Mouse (Mus musculus): ENCODE results near the gene Trpc4. TPM values are rescaled to one million over a fixed set of nuclear protein-coding genes. Genes with fewer than 3 reads are reported as not detected.

Trpc4 gene
- polyA plus RNA-seq, 1 experiment: 0.10 TPM

GRCm38 (mm10) chr3:54177296-54177695 lies 21.5 kb downstream of the Trpc4 start:
- 76% methylated on average over 1 of the region's 1 CpGs for WGBS
- TF ChIP-seq POLR2A (IDR thresholded peaks at IDR 0.05; ENCODE audit: low read depth, low read length): no peak
- no peak for TF ChIP-seq CTCF (IDR thresholded peaks at IDR 0.05; ENCODE audit: extremely low read depth, insufficient read length, insufficient replicate concordance, low read depth, low read length)
- Histone ChIP-seq H3K36me3 (ENCODE audit: control insufficient read depth, insufficient read depth, low read length) (no peaks in the 10 kb centered on the region), H3K4me3 (ENCODE audit: low read depth, low read length) (no peak overlapping the region), H3K4me1 (ENCODE audit: control insufficient read depth, insufficient read depth, insufficient read length, low read length) (no peaks in the 10 kb centered on the region), H3K27ac (ENCODE audit: insufficient read depth, low read depth, low read length) (no peak overlapping the region), H3K27me3 (ENCODE audit: control insufficient read depth, insufficient read depth, low read length) (no peaks in the 10 kb centered on the region)

GRCm38 (mm10) chr3:54190932-54191668 lies 35.3 kb downstream of the Trpc4 start:
- Histone ChIP-seq H3K4me1 (ENCODE audit: control insufficient read depth, insufficient read depth, insufficient read length, low read length) (no peaks in the 10 kb centered on the region), H3K36me3 (ENCODE audit: control insufficient read depth, insufficient read depth, low read length) (no peaks in the 10 kb centered on the region), H3K4me3 (ENCODE audit: low read depth, low read length) (no peak overlapping the region), H3K27ac (ENCODE audit: insufficient read depth, low read depth, low read length) (no peak overlapping the region), H3K27me3 (ENCODE audit: control insufficient read depth, insufficient read depth, low read length) (no peaks in the 10 kb centered on the region)
- no peak for TF ChIP-seq POLR2A (IDR thresholded peaks at IDR 0.05; ENCODE audit: low read depth, low read length)
- no peak for TF ChIP-seq CTCF (IDR thresholded peaks at IDR 0.05; ENCODE audit: extremely low read depth, insufficient read length, insufficient replicate concordance, low read depth, low read length)
- 51% methylated on average over 6 of the region's 6 CpGs for WGBS

GRCm38 (mm10) chr3:54201231-54201630 lies 45.4 kb downstream of the Trpc4 start:
- TF ChIP-seq CTCF (IDR thresholded peaks at IDR 0.05; ENCODE audit: extremely low read depth, insufficient read length, insufficient replicate concordance, low read depth, low read length): no peak
- no peak for TF ChIP-seq POLR2A (IDR thresholded peaks at IDR 0.05; ENCODE audit: low read depth, low read length)
- Histone ChIP-seq H3K27me3 (ENCODE audit: control insufficient read depth, insufficient read depth, low read length) (no peaks in the 10 kb centered on the region), H3K4me1 (ENCODE audit: control insufficient read depth, insufficient read depth, insufficient read length, low read length) (no peaks in the 10 kb centered on the region), H3K36me3 (ENCODE audit: control insufficient read depth, insufficient read depth, low read length) (no peaks in the 10 kb centered on the region), H3K27ac (ENCODE audit: insufficient read depth, low read depth, low read length) (no peak overlapping the region), H3K4me3 (ENCODE audit: low read depth, low read length) (no peak overlapping the region)
- WGBS: 79% methylated on average over 5 of the region's 5 CpGs

GRCm38 (mm10) chr3:54204386-54204785 lies 48.6 kb downstream of the Trpc4 start:
- TF ChIP-seq POLR2A (IDR thresholded peaks at IDR 0.05; ENCODE audit: low read depth, low read length): no peak
- no peak for TF ChIP-seq CTCF (IDR thresholded peaks at IDR 0.05; ENCODE audit: extremely low read depth, insufficient read length, insufficient replicate concordance, low read depth, low read length)
- WGBS: 76% methylated on average over 5 of the region's 5 CpGs

GRCm38 (mm10) chr3:54210112-54210511 lies 54.3 kb downstream of the Trpc4 start:
- WGBS: 55% methylated on average over 3 of the region's 3 CpGs
- no peaks in the 10 kb centered on the region for H3K27me3 ChIP-seq (ENCODE audit: control insufficient read depth, insufficient read depth, low read length)
- no peak overlapping the region for H3K27ac ChIP-seq (ENCODE audit: insufficient read depth, low read depth, low read length)
- no peaks in the 10 kb centered on the region for H3K4me1 ChIP-seq (ENCODE audit: control insufficient read depth, insufficient read depth, insufficient read length, low read length)
- no peak overlapping the region for H3K4me3 ChIP-seq (ENCODE audit: low read depth, low read length)
- no peak for TF ChIP-seq POLR2A (IDR thresholded peaks at IDR 0.05; ENCODE audit: low read depth, low read length)
- no peak for TF ChIP-seq CTCF (IDR thresholded peaks at IDR 0.05; ENCODE audit: extremely low read depth, insufficient read length, insufficient replicate concordance, low read depth, low read length)
- H3K36me3 ChIP-seq (ENCODE audit: control insufficient read depth, insufficient read depth, low read length): no peaks in the 10 kb centered on the region

More at GRCm38 (mm10) chr3:54204386-54204785, 48.6 kb downstream of the Trpc4 start:
- no peak overlapping the region for H3K4me3 ChIP-seq (ENCODE audit: low read depth, low read length)
- no peaks in the 10 kb centered on the region for H3K4me1 ChIP-seq (ENCODE audit: control insufficient read depth, insufficient read depth, insufficient read length, low read length)
- no peaks in the 10 kb centered on the region for H3K27me3 ChIP-seq (ENCODE audit: control insufficient read depth, insufficient read depth, low read length)
- no peaks in the 10 kb centered on the region for H3K36me3 ChIP-seq (ENCODE audit: control insufficient read depth, insufficient read depth, low read length)
- H3K27ac ChIP-seq (ENCODE audit: insufficient read depth, low read depth, low read length): no peak overlapping the region

- Histone ChIP-seq H3K4me1 (ENCODE audit: control insufficient read depth, insufficient read depth, insufficient read length, low read length) (no peaks in the 10 kb centered on the region), H3K27me3 (ENCODE audit: control insufficient read depth, insufficient read depth, low read length) (no peaks in the 10 kb centered on the region), H3K36me3 (ENCODE audit: control insufficient read depth, insufficient read depth, low read length) (no peaks in the 10 kb centered on the region), H3K4me3 (ENCODE audit: low read depth, low read length) (no peak overlapping the region), H3K27ac (ENCODE audit: insufficient read depth, low read depth, low read length) (no peak overlapping the region)
- no peak for TF ChIP-seq POLR2A (IDR thresholded peaks at IDR 0.05; ENCODE audit: low read depth, low read length)
- TF ChIP-seq CTCF (IDR thresholded peaks at IDR 0.05; ENCODE audit: extremely low read depth, insufficient read length, insufficient replicate concordance, low read depth, low read length): no peak
- WGBS: 76% methylated on average over 1 of the region's 1 CpGs
Measured at GRCm38 (mm10) chr3:54211441-54211840, 55.6 kb downstream of the Trpc4 start.

GRCm38 (mm10) chr3:54222549-54222948 lies 66.7 kb downstream of the Trpc4 start:
- Histone ChIP-seq H3K4me1 (ENCODE audit: control insufficient read depth, insufficient read depth, insufficient read length, low read length) (no peaks in the 10 kb centered on the region), H3K27ac (ENCODE audit: insufficient read depth, low read depth, low read length) (no peak overlapping the region), H3K36me3 (ENCODE audit: control insufficient read depth, insufficient read depth, low read length) (no peaks in the 10 kb centered on the region), H3K27me3 (ENCODE audit: control insufficient read depth, insufficient read depth, low read length) (no peaks in the 10 kb centered on the region), H3K4me3 (ENCODE audit: low read depth, low read length) (no peak overlapping the region)
- WGBS: 57% methylated on average over 8 of the region's 8 CpGs
- no peak for TF ChIP-seq POLR2A (IDR thresholded peaks at IDR 0.05; ENCODE audit: low read depth, low read length)
- TF ChIP-seq CTCF (IDR thresholded peaks at IDR 0.05; ENCODE audit: extremely low read depth, insufficient read length, insufficient replicate concordance, low read depth, low read length): no peak

Measured in small intestine, adult 2 months (tissue).